Mouse (Mus musculus): Measurements from ENCODE around the gene Thada. TPM values are rescaled to one million over a fixed set of nuclear protein-coding genes. Genes with fewer than 3 reads are reported as not detected.

Thada gene
- polyA plus RNA-seq, 1 experiment, result 9.4 TPM

DNA sequence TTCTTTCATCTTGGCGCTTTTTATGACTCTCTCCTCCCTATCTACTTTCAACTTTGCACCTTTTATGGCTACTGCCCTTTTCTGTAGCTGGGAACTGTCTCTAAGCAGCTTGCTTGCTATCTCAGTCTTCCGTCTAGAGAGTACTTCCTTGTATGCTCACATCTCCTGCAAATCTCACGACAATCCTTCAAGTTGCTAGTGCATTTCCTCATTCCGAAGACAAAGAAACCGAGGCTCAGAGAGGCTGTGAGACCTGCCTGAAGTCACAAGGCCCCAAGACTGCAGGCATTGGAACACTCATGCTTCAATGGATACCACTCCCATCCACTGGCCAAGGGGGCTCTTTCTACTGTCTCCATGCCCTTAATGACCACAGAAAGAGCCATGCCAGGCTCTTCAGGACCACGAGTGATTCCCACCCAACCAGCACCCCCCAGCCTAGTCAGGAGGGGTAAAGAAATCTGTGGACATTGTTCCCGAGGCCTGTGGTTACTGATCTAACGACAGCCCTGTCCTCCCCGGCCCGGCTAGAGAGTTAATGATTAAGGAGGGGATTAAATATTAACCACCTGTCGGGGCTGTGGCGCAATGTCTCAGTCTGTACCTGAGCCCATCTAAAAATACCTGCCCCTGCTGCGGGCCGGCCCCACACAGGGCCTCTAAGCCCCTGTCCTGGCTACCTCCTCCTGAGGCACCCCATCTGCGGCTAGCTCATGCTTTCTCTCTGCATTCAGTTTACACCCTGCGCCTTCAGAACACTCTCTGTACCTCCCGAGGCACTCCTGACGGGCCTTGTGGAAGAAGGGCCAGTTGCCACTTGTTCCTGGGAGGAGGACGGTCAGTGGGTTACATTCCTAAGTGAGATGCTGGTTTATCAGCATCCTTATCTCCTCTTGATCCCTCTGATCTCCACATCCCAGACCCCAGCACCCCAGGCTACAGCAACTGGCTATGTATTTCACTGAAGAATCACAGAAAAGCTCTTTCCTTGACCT lies 309.0 kb downstream of the Thada start:
- peak; percentile 96 for DNase-seq
- H3K4me1 ChIP-seq (ENCODE audit: control insufficient read depth, insufficient read depth, low read length), result peaks cover 37% of the 10 kb centered on the region
- WGBS, result 28% methylated on average over 19 of the region's 19 CpGs

DNA sequence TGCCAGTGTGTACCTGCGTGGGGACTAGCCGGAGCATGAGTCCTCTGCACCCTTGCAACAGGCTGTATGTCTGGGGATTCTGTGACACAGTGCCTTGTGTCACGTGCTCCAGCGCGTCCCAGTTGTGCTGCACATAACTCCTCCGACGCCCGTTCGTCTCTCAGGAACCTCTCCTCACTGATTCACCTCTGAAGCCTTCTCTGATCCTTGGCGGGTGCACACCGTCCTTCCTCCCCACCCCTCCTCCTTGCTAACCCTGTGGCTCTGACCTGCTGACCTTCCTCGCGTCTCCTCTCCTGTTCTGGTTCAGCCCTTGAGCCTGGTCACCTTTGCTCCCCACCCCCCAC lies 309.8 kb downstream of the Thada start:
- TF ChIP-seq POLR2A (IDR thresholded peaks at IDR 0.05; ENCODE audit: low read depth, low read length), result peak; percentile 26
- no peak for TF ChIP-seq CTCF (conservative IDR thresholded peaks at IDR 0.05; ENCODE audit: insufficient read depth, insufficient read length, low read depth, low read length)
- H3K36me3 ChIP-seq (ENCODE audit: control insufficient read depth, insufficient read depth, low read length), result no peaks in the 10 kb centered on the region
- WGBS, result 48% methylated on average over 13 of the region's 13 CpGs
- peak overlapping the region; percentile 98 for H3K27ac ChIP-seq (ENCODE audit: insufficient read depth, low read depth, low read length)
- H3K4me3 ChIP-seq (ENCODE audit: insufficient read depth, low read depth, low read length), result peak overlapping the region; percentile 35
- peaks cover 37% of the 10 kb centered on the region for H3K4me1 ChIP-seq (ENCODE audit: control insufficient read depth, insufficient read depth, low read length)
- peak; percentile 79 for DNase-seq
- H3K27me3 ChIP-seq (replicated peaks; ENCODE audit: control insufficient read depth, insufficient read depth, low read length), result no peaks in the 10 kb centered on the region

More for the DNA sequence above, 309.0 kb downstream of the Thada start:
- H3K27ac ChIP-seq (ENCODE audit: insufficient read depth, low read depth, low read length), result peak overlapping the region; percentile 98
- no peak overlapping the region for H3K4me3 ChIP-seq (ENCODE audit: insufficient read depth, low read depth, low read length)
- TF ChIP-seq POLR2A (IDR thresholded peaks at IDR 0.05; ENCODE audit: low read depth, low read length) (no peak), CTCF (conservative IDR thresholded peaks at IDR 0.05; ENCODE audit: insufficient read depth, insufficient read length, low read depth, low read length) (no peak)
- H3K36me3 ChIP-seq (ENCODE audit: control insufficient read depth, insufficient read depth, low read length), result no peaks in the 10 kb centered on the region
- no peaks in the 10 kb centered on the region for H3K27me3 ChIP-seq (replicated peaks; ENCODE audit: control insufficient read depth, insufficient read depth, low read length)

- TF ChIP-seq POLR2A (IDR thresholded peaks at IDR 0.05; ENCODE audit: low read depth, low read length), result no peak
- no peak for TF ChIP-seq CTCF (conservative IDR thresholded peaks at IDR 0.05; ENCODE audit: insufficient read depth, insufficient read length, low read depth, low read length)
- Histone ChIP-seq H3K27ac (ENCODE audit: insufficient read depth, low read depth, low read length) (peak overlapping the region; percentile 98), H3K4me1 (ENCODE audit: control insufficient read depth, insufficient read depth, low read length) (peaks cover 37% of the 10 kb centered on the region), H3K27me3 (replicated peaks; ENCODE audit: control insufficient read depth, insufficient read depth, low read length) (no peaks in the 10 kb centered on the region), H3K36me3 (ENCODE audit: control insufficient read depth, insufficient read depth, low read length) (no peaks in the 10 kb centered on the region), H3K4me3 (ENCODE audit: insufficient read depth, low read depth, low read length) (peak overlapping the region; percentile 35)
- peak; percentile 48 for DNase-seq
- 65% methylated on average over 8 of the region's 8 CpGs for WGBS
These were observed 310.3 kb downstream of the Thada start for GRCm38 (mm10) chr17:84155516-84156226.

DNA sequence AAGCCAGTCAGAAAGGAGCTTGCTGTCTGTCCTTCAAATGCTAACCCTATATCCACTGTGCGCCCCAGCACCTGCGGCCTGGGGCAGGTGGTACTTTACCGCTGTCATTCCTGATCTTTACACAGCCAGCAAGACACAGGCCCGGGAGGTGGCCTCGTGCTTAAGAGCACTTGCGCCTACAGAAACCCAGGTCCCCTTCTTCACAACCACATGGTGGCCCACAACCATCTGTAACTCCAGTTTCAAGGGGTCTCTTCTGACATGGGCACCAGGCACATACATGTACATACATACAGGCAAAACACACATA lies 311.0 kb downstream of the Thada start:
- Histone ChIP-seq H3K27ac (ENCODE audit: insufficient read depth, low read depth, low read length) (no peak overlapping the region), H3K4me3 (ENCODE audit: insufficient read depth, low read depth, low read length) (no peak overlapping the region), H3K27me3 (replicated peaks; ENCODE audit: control insufficient read depth, insufficient read depth, low read length) (no peaks in the 10 kb centered on the region), H3K4me1 (ENCODE audit: control insufficient read depth, insufficient read depth, low read length) (peaks cover 37% of the 10 kb centered on the region), H3K36me3 (ENCODE audit: control insufficient read depth, insufficient read depth, low read length) (no peaks in the 10 kb centered on the region)
- no peak for TF ChIP-seq POLR2A (IDR thresholded peaks at IDR 0.05; ENCODE audit: low read depth, low read length)
- no peak for TF ChIP-seq CTCF (conservative IDR thresholded peaks at IDR 0.05; ENCODE audit: insufficient read depth, insufficient read length, low read depth, low read length)
- WGBS, result 91% methylated on average over 6 of the region's 6 CpGs
- DNase-seq, result no peak

- TF ChIP-seq POLR2A (IDR thresholded peaks at IDR 0.05; ENCODE audit: low read depth, low read length) (no peak), CTCF (conservative IDR thresholded peaks at IDR 0.05; ENCODE audit: insufficient read depth, insufficient read length, low read depth, low read length) (no peak)
- no peak overlapping the region for H3K4me3 ChIP-seq (ENCODE audit: insufficient read depth, low read depth, low read length)
- WGBS, result 87% methylated on average over 11 of the region's 11 CpGs
- H3K27ac ChIP-seq (ENCODE audit: insufficient read depth, low read depth, low read length), result no peak overlapping the region
- peaks cover 37% of the 10 kb centered on the region for H3K4me1 ChIP-seq (ENCODE audit: control insufficient read depth, insufficient read depth, low read length)
- no peak for DNase-seq
- no peaks in the 10 kb centered on the region for H3K36me3 ChIP-seq (ENCODE audit: control insufficient read depth, insufficient read depth, low read length)
- H3K27me3 ChIP-seq (replicated peaks; ENCODE audit: control insufficient read depth, insufficient read depth, low read length), result no peaks in the 10 kb centered on the region
These were observed 311.5 kb downstream of the Thada start for GRCm38 (mm10) chr17:84154302-84155028.

- H3K4me3 ChIP-seq (ENCODE audit: insufficient read depth, low read depth, low read length), result no peak overlapping the region
- no peak overlapping the region for H3K27ac ChIP-seq (ENCODE audit: insufficient read depth, low read depth, low read length)
- no peaks in the 10 kb centered on the region for H3K36me3 ChIP-seq (ENCODE audit: control insufficient read depth, insufficient read depth, low read length)
- DNase-seq, result no peak
- peaks cover 31% of the 10 kb centered on the region for H3K4me1 ChIP-seq (ENCODE audit: control insufficient read depth, insufficient read depth, low read length)
- 87% methylated on average over 12 of the region's 12 CpGs for WGBS
- no peaks in the 10 kb centered on the region for H3K27me3 ChIP-seq (replicated peaks; ENCODE audit: control insufficient read depth, insufficient read depth, low read length)
- TF ChIP-seq CTCF (conservative IDR thresholded peaks at IDR 0.05; ENCODE audit: insufficient read depth, insufficient read length, low read depth, low read length) (no peak), POLR2A (IDR thresholded peaks at IDR 0.05; ENCODE audit: low read depth, low read length) (no peak)
These were observed 312.8 kb downstream of the Thada start for GRCm38 (mm10) chr17:84152976-84153786.
